Mouse (Mus musculus) kidney, embryonic 16.5 days (tissue): Measurements from ENCODE around the gene Ankrd54. TPM values are rescaled to one million over a fixed set of nuclear protein-coding genes. Genes with fewer than 3 reads are reported as not detected.
"Not testable (repeated sequence)": the region's sequence is repeated elsewhere in the genome, so short reads cannot be mapped to it uniquely, and the experiment has no call there.

Experiments used
- ATAC-seq: fragments of 200-750 bp; cut with Nextera tagmentation; 2 replicates; pipeline ENCODE4 v1.8.0; 2017; ENCODE audit warnings: moderate TSS enrichment; ENCODE audit not compliant: low FRiP score, low TSS enrichment
- H3K27ac ChIP-seq: fragments of 300-500 bp; sonication (generic); 2 replicates; pipeline ENCODE4 v1.5.1; 2014; ENCODE audit warnings: low read length
- H3K27me3 ChIP-seq: fragments of 300-500 bp; sonication (generic); 2 replicates; pipeline ENCODE4 v1.6.1; 2014; ENCODE audit warnings: low read length, control low read depth, mixed read lengths; ENCODE audit not compliant: insufficient read depth
- H3K36me3 ChIP-seq: fragments of 300-500 bp; sonication (generic); 2 replicates; pipeline ENCODE4 v1.6.1; 2014; ENCODE audit warnings: low read length, control low read depth, mixed read lengths; ENCODE audit not compliant: insufficient read depth
- H3K4me1 ChIP-seq: fragments of 300-500 bp; sonication (generic); 2 replicates; pipeline ENCODE4 v1.6.1; 2014; ENCODE audit warnings: low read length, control low read depth, mixed read lengths; ENCODE audit not compliant: insufficient read depth
- H3K4me2 ChIP-seq: fragments of 300-500 bp; sonication (generic); replicated peaks from 2 replicates; pipeline ENCODE4 v1.6.1; 2014; ENCODE audit warnings: low read depth, low read length
- H3K4me3 ChIP-seq: fragments of 300-500 bp; sonication (generic); 2 replicates; pipeline ENCODE4 v1.5.1; 2014; ENCODE audit warnings: mild to moderate bottlenecking, low read length
- H3K9ac ChIP-seq: fragments of 300-500 bp; sonication (generic); replicated peaks from 2 replicates; pipeline ENCODE4 v1.6.1; 2014; ENCODE audit warnings: low read length
- H3K9me3 ChIP-seq: fragments of 300-500 bp; sonication (generic); 2 replicates; pipeline ENCODE4 v1.6.1; 2016; ENCODE audit warnings: low read length, control low read depth
- WGBS: fragments of 180-500 bp; shearing (Covaris S2); extraction: QIAGEN DNeasy Blood & Tissue Kit; methylation state at CpG from one replicate; pipeline ENCODE4 v1.1.7; 2014; 5-methylcytosine and 5-hydroxymethylcytosine counted together
- polyA plus RNA-seq: library from polyadenylated mRNA; unstranded; fragments of >200 nt; fragmentation: Nextera tagmentation; extraction: Ambion mirVana; gene quantifications from 2 replicates; pipeline ENCODE4 v1.2.1, GENCODE M21; 2015

Gene Ankrd54
- polyA plus RNA-seq, 1 experiment from 2014 or later: 52.5 TPM

DNA sequence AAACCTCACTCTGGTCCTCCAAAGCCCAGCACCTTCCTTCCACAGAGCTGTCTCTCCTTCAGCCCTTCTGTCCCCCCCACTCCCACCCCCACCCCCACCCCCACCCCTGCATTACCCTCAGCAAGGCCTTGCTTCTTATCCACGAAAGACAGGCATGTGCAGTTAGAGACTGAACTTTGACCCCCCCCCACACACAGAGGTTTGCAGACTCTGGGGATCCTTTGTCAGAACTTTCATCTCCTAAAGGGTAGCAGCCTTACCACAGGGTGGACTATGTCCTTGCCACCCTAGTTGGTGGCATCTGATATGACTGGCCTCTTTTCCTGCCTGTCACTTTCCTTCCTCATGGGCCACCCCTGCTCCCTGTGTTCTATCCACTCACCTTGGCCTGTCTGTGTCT lies 39.3 kb downstream of the Ankrd54 start:
- Histone ChIP-seq H3K4me1 (peaks cover 45% of the 10 kb centered on the region), H3K27ac (no peak overlapping the region), H3K4me2 (no peak overlapping the region), H3K27me3 (no peaks in the 10 kb centered on the region), H3K36me3 (no peaks in the 10 kb centered on the region), H3K9me3 (no peaks in the 10 kb centered on the region), H3K9ac (no peak overlapping the region), H3K4me3 (no peak overlapping the region)
- ATAC-seq: no peak
- 50% methylated on average over 1 of the region's 1 CpGs for WGBS

DNA sequence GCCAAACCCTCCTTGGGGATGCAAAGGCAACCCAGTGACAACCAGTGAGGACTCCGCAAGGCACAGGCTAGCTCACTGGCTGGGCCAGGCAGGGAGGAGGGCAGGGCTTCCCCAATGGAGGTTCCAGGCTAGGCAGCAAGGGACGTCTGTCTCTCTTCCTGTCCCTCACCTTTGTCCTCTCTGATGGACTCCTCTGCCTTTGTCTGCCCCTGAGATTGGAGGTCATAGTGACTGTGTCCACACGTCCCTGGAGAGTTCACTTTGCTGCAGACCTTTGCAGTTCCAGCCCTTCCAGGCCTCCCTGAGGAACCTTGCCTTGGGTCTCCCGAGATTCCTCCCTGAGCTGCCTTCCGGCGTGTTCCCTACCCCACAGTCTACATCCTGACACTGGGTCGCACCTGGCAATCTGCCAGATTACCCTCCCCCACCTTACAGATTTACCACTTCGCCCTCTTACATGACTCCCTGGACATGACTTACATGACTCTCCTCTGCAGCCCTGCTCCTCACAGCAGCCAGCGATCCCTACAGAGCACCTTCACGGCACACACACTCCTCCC lies 39.9 kb downstream of the Ankrd54 start:
- H3K4me1 ChIP-seq: peaks cover 51% of the 10 kb centered on the region
- H3K9me3 ChIP-seq: no peaks in the 10 kb centered on the region
- 32% methylated on average over 10 of the region's 10 CpGs for WGBS
- no peak overlapping the region for H3K27ac ChIP-seq
- no peak for ATAC-seq
- no peak overlapping the region for H3K4me3 ChIP-seq
- no peaks in the 10 kb centered on the region for H3K27me3 ChIP-seq
- no peaks in the 10 kb centered on the region for H3K36me3 ChIP-seq
- no peak overlapping the region for H3K4me2 ChIP-seq
- H3K9ac ChIP-seq: 0 out of 2 replicates have a peak overlapping the region, but pooled peaks have one; percentile 41

- Histone ChIP-seq H3K27ac (no peak overlapping the region; the same call in 1 of the 2 replicates), H3K36me3 (no peaks in the 10 kb centered on the region), H3K4me2 (no peak overlapping the region), H3K27me3 (no peaks in the 10 kb centered on the region), H3K9ac (0 out of 2 replicates have a peak overlapping the region, but pooled peaks have one; percentile 31), H3K4me3 (no peak overlapping the region), H3K4me1 (peaks cover 26% of the 10 kb centered on the region), H3K9me3 (no peaks in the 10 kb centered on the region)
- WGBS: 50% methylated on average over 3 of the region's 3 CpGs
- ATAC-seq: no peak
Measured at GRCm38 (mm10) chr15:79018886-79019285, 43.8 kb downstream of the Ankrd54 start.

DNA sequence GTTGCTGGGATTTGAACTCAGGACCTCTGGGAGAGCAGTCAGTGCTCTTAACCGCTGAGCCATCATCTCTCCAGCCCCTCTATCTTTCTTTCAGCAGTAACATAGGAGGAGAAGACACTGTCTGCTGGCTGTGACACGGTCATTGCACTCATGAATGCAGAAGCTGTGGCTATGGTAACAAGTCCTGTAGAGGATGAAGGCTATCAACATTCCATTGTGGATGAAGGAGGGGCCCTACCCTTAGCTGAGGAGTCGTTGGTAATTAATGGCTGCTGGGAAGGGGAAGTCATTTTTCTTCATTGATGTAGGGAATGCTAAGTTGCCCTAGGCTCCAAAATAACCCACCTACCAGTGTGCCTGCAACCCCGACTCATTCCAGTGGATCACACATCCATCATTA lies 44.5 kb downstream of the Ankrd54 start:
- H3K4me2 ChIP-seq: no peak overlapping the region
- peak; percentile 76 for ATAC-seq
- H3K4me3 ChIP-seq: no peak overlapping the region
- peaks cover 20% of the 10 kb centered on the region for H3K4me1 ChIP-seq
- H3K36me3 ChIP-seq: no peaks in the 10 kb centered on the region
- WGBS: 10% methylated on average over 4 of the region's 4 CpGs
- no peak overlapping the region for H3K9ac ChIP-seq
- no peaks in the 10 kb centered on the region for H3K9me3 ChIP-seq
- no peaks in the 10 kb centered on the region for H3K27me3 ChIP-seq
- H3K27ac ChIP-seq: peak overlapping the region; percentile 29; the same call in 1 of the 2 replicates

DNA sequence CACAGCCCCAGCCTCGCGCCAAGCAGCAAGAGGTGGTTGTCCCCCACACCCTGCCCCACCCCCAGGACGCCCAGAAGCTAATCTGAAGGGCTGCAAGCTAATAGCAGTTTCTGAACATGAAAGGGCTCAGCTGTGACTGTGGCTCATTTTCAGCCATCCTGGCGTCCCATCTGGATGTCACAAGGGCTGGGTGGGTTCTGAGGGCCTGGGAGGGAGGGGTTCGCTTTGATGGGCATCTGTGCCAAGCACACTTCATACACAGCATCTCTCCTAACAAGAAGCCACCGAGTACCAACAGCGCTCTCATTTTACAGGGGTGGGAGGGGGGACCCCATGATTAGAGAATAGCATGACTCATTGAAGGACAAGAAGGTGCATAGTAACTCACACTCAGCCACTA lies 49.3 kb downstream of the Ankrd54 start:
- ATAC-seq: no peak
- Histone ChIP-seq H3K4me1 (peaks cover 11% of the 10 kb centered on the region), H3K27me3 (no peaks in the 10 kb centered on the region), H3K9me3 (no peaks in the 10 kb centered on the region), H3K27ac (no peak overlapping the region), H3K4me3 (no peak overlapping the region), H3K9ac (no peak overlapping the region), H3K36me3 (no peaks in the 10 kb centered on the region), H3K4me2 (no peak overlapping the region)
- WGBS: 50% methylated on average over 7 of the region's 7 CpGs

DNA sequence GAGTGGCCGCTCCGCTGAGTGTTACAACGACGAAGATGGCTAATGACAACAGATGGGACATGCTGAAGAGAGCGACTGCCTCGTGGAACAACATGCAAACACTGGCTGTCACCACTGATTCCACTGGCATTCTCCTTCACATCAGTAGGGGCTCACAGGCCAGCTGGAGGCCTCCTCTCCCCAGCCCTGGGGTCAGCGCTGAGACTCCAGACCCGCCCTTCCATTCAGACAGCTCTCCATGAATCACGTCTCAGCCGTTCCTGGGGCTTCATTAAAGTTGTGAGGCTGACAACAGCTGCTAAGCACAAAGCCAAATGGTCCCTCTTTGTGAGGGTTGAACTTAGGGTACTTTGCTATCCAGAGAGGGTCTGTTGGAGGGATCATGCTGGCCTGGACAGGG lies 51.1 kb downstream of the Ankrd54 start:
- ATAC-seq: no peak
- Histone ChIP-seq H3K4me2 (no peak overlapping the region), H3K27ac (0 out of 2 replicates have a peak overlapping the region, but pooled peaks have one; percentile 35), H3K9ac (0 out of 2 replicates have a peak overlapping the region, but pooled peaks have one; percentile 6), H3K36me3 (peaks cover 3% of the 10 kb centered on the region; the same call in 1 of the 2 replicates), H3K27me3 (no peaks in the 10 kb centered on the region), H3K9me3 (no peaks in the 10 kb centered on the region), H3K4me3 (no peak overlapping the region), H3K4me1 (peaks cover 5% of the 10 kb centered on the region)
- WGBS: 48% methylated on average over 10 of the region's 10 CpGs

- H3K4me2 ChIP-seq: no peak overlapping the region
- peaks cover 19% of the 10 kb centered on the region for H3K36me3 ChIP-seq
- H3K4me3 ChIP-seq: no peak overlapping the region
- no peaks in the 10 kb centered on the region for H3K27me3 ChIP-seq
- no peak for ATAC-seq
- H3K27ac ChIP-seq: no peak overlapping the region
- WGBS: 66% methylated on average over 5 of the region's 5 CpGs
- no peak overlapping the region for H3K9ac ChIP-seq
- H3K4me1 ChIP-seq: peaks cover 5% of the 10 kb centered on the region
- no peaks in the 10 kb centered on the region for H3K9me3 ChIP-seq
Measured at GRCm38 (mm10) chr15:79009734-79010133, 53.0 kb downstream of the Ankrd54 start.

GRCm38 (mm10) chr15:79007836-79008235 lies 54.9 kb downstream of the Ankrd54 start:
- H3K4me3 ChIP-seq, H3K27ac ChIP-seq, H3K27me3 ChIP-seq, H3K9ac ChIP-seq, ATAC-seq, H3K4me2 ChIP-seq, H3K9me3 ChIP-seq, H3K4me1 ChIP-seq: not testable (repeated sequence)
- 93% methylated on average over 6 of the region's 6 CpGs for WGBS
- H3K36me3 ChIP-seq: peaks cover 35% of the 10 kb centered on the region

DNA sequence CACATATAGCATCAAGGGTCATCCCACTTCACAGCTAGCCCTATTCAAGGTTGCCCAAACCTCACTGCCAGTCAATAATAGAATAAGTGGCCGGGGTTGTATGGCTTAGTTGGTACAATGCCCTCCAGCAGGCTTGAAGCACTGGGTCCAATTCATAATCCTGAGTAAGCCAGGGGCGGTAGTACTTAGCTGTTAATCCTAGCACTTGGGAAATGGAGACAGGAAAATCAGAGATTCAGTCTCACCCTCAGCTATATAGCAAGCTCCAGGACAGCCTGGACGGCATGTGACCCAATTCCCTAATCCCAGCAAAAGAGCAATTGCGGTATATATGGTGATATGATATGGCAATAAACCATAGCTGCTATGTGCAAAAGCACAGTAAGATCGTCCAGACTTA lies 55.6 kb downstream of the Ankrd54 start:
- H3K27ac ChIP-seq: no peak overlapping the region
- no peak overlapping the region for H3K4me2 ChIP-seq
- ATAC-seq: no peak
- 86% methylated on average over 5 of the region's 5 CpGs for WGBS
- no peaks in the 10 kb centered on the region for H3K27me3 ChIP-seq
- no peak overlapping the region for H3K9ac ChIP-seq
- H3K4me3 ChIP-seq: no peak overlapping the region
- peaks cover 5% of the 10 kb centered on the region for H3K4me1 ChIP-seq
- H3K36me3 ChIP-seq: peaks cover 43% of the 10 kb centered on the region
- H3K9me3 ChIP-seq: no peaks in the 10 kb centered on the region

DNA sequence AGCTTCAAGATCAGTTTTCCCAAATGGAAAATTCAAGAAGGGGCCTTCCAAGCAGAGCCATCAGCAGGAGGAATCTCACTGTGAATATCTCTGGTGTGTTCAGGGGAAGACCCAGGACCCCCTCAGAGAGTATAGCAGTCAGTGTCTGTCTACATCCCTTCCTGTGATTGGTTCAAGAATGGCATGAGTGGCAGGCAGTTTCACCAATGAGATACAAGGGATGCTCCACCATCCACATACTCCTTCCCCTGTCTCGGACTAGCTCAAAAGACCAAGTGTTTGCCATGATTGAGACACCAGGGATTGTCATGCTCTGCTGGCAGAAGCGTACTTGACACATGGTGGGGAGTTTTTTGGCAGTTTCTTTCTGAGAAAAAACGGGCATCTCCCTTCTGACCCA lies 56.1 kb downstream of the Ankrd54 start:
- no peak overlapping the region for H3K4me2 ChIP-seq
- ATAC-seq: no peak
- H3K27me3 ChIP-seq: no peaks in the 10 kb centered on the region
- H3K4me1 ChIP-seq: peaks cover 9% of the 10 kb centered on the region
- 80% methylated on average over 3 of the region's 3 CpGs for WGBS
- peaks cover 47% of the 10 kb centered on the region for H3K36me3 ChIP-seq
- no peak overlapping the region for H3K9ac ChIP-seq
- H3K9me3 ChIP-seq: no peaks in the 10 kb centered on the region
- no peak overlapping the region for H3K4me3 ChIP-seq
- H3K27ac ChIP-seq: no peak overlapping the region
